Mouse (Mus musculus) intestine, embryonic 15.5 days (tissue): Measurements from ENCODE around the gene Rab15. TPM values are rescaled to one million over a fixed set of nuclear protein-coding genes. Genes with fewer than 3 reads are reported as not detected.
A peak's percentile ranks its signal among the peaks of the same experiment; 100 is the strongest.
"Not testable (repeated sequence)": the region's sequence is repeated elsewhere in the genome, so short reads cannot be mapped to it uniquely, and the experiment has no call there.

Experiments
- ATAC-seq: fragments of 200-750 bp; cut with Nextera tagmentation; 2 replicates; pipeline ENCODE4 v1.8.0; 2017; ENCODE audit warnings: moderate TSS enrichment, moderate library complexity
- H3K27ac ChIP-seq: fragments of 300-500 bp; sonication (generic); 2 replicates; pipeline ENCODE4 v1.5.1; 2015; ENCODE audit warnings: mild to moderate bottlenecking, inconsistent platforms
- H3K27me3 ChIP-seq: fragments of 300-500 bp; sonication (generic); replicated peaks from 2 replicates; pipeline ENCODE4 v1.6.1; 2015; ENCODE audit warnings: inconsistent platforms
- H3K36me3 ChIP-seq: fragments of 300-500 bp; sonication (generic); 2 replicates; pipeline ENCODE4 v1.6.1; 2015; ENCODE audit warnings: inconsistent platforms
- H3K4me1 ChIP-seq: fragments of 300-500 bp; sonication (generic); replicated peaks from 2 replicates; pipeline ENCODE4 v1.6.1; 2015; ENCODE audit warnings: inconsistent platforms
- H3K4me2 ChIP-seq: fragments of 300-500 bp; sonication (generic); replicated peaks from 2 replicates; pipeline ENCODE4 v1.6.1; 2015; ENCODE audit warnings: mild to moderate bottlenecking, inconsistent platforms
- H3K4me3 ChIP-seq: fragments of 300-500 bp; sonication (generic); replicated peaks from 2 replicates; pipeline ENCODE4 v1.5.1; 2015; ENCODE audit warnings: inconsistent platforms
- H3K9ac ChIP-seq: fragments of 300-500 bp; sonication (generic); 2 replicates; pipeline ENCODE4 v1.6.1; 2015; ENCODE audit warnings: inconsistent platforms
- H3K9me3 ChIP-seq: fragments of 300-500 bp; sonication (generic); 2 replicates; pipeline ENCODE4 v1.6.1; 2016; ENCODE audit warnings: inconsistent platforms
- WGBS: fragments of 180-500 bp; shearing (Covaris S2); methylation state at CpG from one replicate; pipeline ENCODE4 v1.1.7; 2015; 5-methylcytosine and 5-hydroxymethylcytosine counted together
- polyA plus RNA-seq: library from polyadenylated mRNA; unstranded; fragments of >200 nt; fragmentation: Nextera tagmentation; extraction: Ambion mirVana; gene quantifications from 2 replicates; pipeline ENCODE4 v1.2.1, GENCODE M21; 2015

Gene Rab15
- polyA plus RNA-seq, 1 experiment from 2014 or later: 20.8 TPM

DNA sequence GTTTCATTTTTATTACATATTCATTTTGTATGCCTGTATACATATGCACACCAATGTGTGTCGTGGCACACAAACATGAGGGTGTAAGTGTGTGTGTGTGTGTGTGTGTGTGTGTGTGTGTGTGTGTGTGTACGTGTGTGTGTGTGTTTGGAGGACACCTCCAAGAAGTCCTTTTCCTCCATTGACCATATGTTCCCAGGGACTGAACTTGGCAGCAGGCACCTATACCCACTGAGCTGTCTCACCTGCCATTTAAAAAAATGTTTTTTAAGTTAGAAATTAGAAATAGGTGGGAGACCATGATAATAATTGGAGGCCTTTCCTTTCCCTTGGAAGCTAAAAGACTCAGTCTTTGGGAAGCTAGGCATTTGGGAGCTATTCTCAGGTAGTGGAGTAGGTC is 8.6 kb downstream of the Rab15 start:
- no peak for ATAC-seq
- WGBS: 81% methylated on average over 2 of the region's 2 CpGs

DNA sequence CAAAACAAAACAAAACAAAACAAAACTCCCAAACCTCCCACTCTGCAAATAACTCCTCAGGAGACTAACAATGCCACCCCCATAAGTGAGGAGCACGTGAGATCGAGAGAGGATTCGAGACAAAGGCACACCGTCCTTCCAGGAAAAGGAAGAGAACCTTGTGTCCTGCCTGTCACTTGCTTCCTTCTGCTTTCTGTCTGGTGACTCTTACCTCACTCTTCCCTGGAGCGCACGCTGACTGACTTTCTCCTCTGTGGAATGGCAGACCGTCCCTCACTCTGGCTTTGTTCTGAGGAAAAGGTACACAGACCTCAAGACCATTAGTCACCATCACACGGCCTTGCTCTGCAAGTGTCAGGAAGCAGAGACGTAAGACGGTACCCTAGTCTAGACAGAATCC is 9.2 kb downstream of the Rab15 start:
- WGBS: 57% methylated on average over 10 of the region's 10 CpGs
- Histone ChIP-seq H3K4me3 (no peak overlapping the region), H3K4me2 (no peak overlapping the region), H3K9ac (no peak overlapping the region), H3K9me3 (no peaks in the 10 kb centered on the region), H3K27ac (no peak overlapping the region), H3K27me3 (no peaks in the 10 kb centered on the region), H3K4me1 (peaks cover 11% of the 10 kb centered on the region), H3K36me3 (no peaks in the 10 kb centered on the region)
- ATAC-seq: no peak

More for the DNA sequence above, 8.6 kb downstream of the Rab15 start:
- Histone ChIP-seq H3K27ac (no peak overlapping the region), H3K4me3 (no peak overlapping the region), H3K9ac (no peak overlapping the region), H3K36me3 (no peaks in the 10 kb centered on the region), H3K4me2 (no peak overlapping the region), H3K4me1 (peaks cover 14% of the 10 kb centered on the region), H3K9me3 (no peaks in the 10 kb centered on the region), H3K27me3 (no peaks in the 10 kb centered on the region)

DNA sequence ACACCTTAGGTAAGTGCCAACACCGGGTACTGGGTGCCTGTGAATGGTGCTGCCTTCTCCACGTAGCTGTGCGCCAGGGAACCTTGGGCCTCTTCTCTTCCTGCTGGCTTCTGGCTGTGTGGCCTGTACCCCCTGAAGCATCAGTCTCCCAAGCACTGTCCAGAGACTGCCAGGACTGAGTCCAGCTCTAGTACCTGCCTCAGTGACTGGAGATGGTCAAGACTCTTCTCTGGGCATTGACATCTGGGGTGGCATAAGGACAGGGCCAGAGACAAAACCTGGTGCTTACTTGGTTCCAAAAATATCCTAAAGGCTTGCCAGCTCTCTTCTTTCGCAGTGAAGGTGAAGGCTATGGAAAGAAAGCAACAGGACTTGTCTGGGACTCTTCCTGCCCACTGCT is 11.7 kb downstream of the Rab15 start:
- Histone ChIP-seq H3K4me3 (no peak overlapping the region), H3K27me3 (no peaks in the 10 kb centered on the region), H3K9ac (no peak overlapping the region), H3K36me3 (no peaks in the 10 kb centered on the region), H3K27ac (no peak overlapping the region), H3K9me3 (no peaks in the 10 kb centered on the region), H3K4me1 (no peaks in the 10 kb centered on the region), H3K4me2 (no peak overlapping the region)
- 89% methylated on average over 4 of the region's 4 CpGs for WGBS
- ATAC-seq: no peak

DNA sequence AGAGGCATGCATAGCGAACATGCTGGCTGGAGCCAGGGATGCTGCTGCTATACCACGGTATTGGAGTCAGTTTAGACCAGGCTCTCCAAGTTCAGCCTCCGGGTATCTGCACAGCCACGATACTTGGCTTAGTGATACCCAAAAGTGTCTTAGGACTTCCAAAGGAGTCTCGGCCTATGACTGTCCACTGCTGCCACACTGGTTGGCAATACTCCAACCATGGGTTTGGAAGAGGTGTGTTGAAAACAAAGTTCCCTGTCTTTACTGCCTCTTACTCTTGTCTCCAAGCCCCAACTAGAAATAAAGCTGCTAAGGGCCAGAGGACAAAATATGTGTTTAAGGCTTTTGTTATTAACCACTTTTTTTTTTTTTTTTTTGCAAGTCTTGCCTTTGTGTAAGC is 12.2 kb downstream of the Rab15 start:
- H3K9me3 ChIP-seq: no peaks in the 10 kb centered on the region
- H3K27ac ChIP-seq: no peak overlapping the region
- no peak overlapping the region for H3K4me2 ChIP-seq
- no peak overlapping the region for H3K4me3 ChIP-seq
- no peak overlapping the region for H3K9ac ChIP-seq
- WGBS: 90% methylated on average over 5 of the region's 5 CpGs
- no peaks in the 10 kb centered on the region for H3K36me3 ChIP-seq
- no peaks in the 10 kb centered on the region for H3K4me1 ChIP-seq
- ATAC-seq: no peak
- H3K27me3 ChIP-seq: no peaks in the 10 kb centered on the region

DNA sequence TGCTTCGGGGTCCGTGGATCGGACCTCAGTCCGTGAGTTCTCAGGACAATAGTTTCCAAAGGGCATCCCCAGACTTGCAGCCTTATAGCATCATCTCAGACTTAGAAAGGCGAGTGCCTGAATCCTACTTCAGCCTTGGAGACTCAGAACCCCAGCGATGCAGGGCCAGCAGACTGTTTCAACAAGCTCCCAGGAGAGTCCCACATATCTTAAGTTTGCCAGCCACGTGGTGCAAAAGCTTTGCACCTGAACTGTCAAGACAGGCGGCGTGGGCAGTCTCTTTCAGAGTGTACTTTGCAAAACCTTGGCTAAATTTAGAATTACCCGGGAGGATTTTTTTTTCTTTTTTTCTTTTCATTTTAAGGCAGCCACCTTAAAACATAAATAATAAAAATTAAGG is 14.9 kb downstream of the Rab15 start:
- H3K4me3 ChIP-seq: no peak overlapping the region
- no peaks in the 10 kb centered on the region for H3K4me1 ChIP-seq
- H3K4me2 ChIP-seq: no peak overlapping the region
- no peak for ATAC-seq
- H3K9me3 ChIP-seq: no peaks in the 10 kb centered on the region
- H3K9ac ChIP-seq: no peak overlapping the region
- H3K27me3 ChIP-seq: no peaks in the 10 kb centered on the region
- no peak overlapping the region for H3K27ac ChIP-seq
- no peaks in the 10 kb centered on the region for H3K36me3 ChIP-seq
- 86% methylated on average over 10 of the region's 10 CpGs for WGBS

DNA sequence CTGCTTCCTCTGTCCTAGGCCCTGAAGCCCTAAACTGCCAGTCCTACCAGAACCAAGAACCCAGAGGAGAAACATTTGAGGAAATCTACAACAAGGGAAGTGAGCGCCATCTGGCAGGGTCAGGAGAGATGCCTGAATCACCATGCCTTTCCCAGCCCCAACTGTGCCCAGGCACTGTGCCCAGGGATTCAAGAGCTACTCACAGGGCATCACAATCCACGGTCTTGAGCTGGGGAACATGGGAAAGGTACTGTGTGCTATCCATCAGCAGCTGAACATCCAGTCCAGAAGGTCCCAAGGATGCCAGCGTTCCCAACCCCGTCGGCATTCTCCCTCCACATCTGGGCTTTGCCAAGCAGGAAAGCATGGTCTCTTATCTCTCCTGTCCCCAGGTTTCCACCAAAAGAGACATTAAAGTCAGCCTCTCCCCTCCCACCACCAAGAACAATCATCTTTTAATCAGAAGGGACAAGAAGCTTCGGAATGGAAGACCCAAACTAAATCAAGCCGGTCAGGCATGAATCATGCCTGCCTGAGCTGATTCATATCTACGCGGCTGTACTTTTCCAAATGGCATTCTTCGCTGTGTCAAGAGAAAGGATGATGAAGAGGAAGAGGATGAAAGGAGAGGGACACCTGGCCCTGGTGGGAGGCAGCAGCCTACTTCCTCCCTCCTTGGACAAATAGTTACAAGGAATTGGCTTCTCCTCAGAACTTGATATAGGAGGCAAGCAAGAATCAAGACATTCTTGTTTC is 17.5 kb downstream of the Rab15 start:
- Histone ChIP-seq H3K4me1 (no peaks in the 10 kb centered on the region), H3K9me3 (no peaks in the 10 kb centered on the region), H3K27ac (no peak overlapping the region), H3K4me2 (no peak overlapping the region), H3K36me3 (no peaks in the 10 kb centered on the region), H3K27me3 (no peaks in the 10 kb centered on the region), H3K4me3 (no peak overlapping the region), H3K9ac (no peak overlapping the region)
- 85% methylated on average over 10 of the region's 10 CpGs for WGBS
- ATAC-seq: no peak

DNA sequence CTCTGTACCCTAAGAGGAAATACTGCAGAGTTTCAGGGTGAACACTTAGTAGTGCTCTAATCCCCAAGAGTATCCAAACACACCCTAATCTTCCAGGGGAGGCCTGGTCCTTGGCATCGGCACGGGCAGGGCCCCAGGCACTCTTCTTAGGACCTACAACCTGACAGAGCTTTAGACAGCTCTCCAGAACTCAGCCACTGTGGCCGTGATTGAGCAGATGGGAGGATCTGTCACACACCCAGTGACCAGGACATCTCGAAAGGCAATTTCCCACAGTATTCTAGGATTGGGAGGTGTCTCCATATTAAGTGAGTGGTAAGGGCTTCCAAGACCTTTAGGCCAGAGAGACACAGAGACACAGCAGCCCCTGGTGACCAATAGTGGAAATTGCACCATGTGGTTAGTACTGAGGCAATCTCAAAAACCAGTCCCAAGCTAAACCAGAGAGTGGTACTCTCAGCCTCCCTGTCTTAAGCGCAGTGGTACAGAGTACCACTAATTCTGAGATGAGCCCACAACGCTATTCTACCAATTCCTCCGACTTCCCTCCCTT is 18.9 kb downstream of the Rab15 start:
- H3K4me3 ChIP-seq: no peak overlapping the region
- H3K9ac ChIP-seq: no peak overlapping the region
- H3K27me3 ChIP-seq: no peaks in the 10 kb centered on the region
- H3K4me1 ChIP-seq: no peaks in the 10 kb centered on the region
- 49% methylated on average over 7 of the region's 7 CpGs for WGBS
- ATAC-seq: peak; percentile 43; the same call in 1 of the 2 replicates
- no peaks in the 10 kb centered on the region for H3K9me3 ChIP-seq
- H3K36me3 ChIP-seq: no peaks in the 10 kb centered on the region
- H3K4me2 ChIP-seq: no peak overlapping the region
- no peak overlapping the region for H3K27ac ChIP-seq

DNA sequence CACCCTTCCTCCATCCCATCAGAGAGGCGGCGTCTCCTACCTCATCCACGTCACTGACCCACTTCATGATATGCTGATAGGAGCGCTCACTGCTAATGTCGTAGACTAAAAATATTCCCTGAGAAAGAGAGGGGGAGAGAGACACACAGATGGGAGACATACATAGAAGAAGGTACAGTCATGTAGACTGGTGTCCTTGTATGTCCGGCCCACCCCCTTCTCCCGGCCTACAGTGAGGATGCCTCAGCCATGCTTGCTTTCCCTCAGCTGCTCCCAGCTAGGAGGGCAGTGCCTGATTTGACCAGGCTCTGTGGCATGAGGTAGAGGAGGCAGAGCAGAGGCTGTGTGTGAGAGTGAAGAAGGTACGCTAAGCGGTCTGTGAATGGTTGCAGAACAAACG is 19.7 kb downstream of the Rab15 start:
- no peak overlapping the region for H3K27ac ChIP-seq
- no peaks in the 10 kb centered on the region for H3K9me3 ChIP-seq
- no peak overlapping the region for H3K9ac ChIP-seq
- H3K4me2 ChIP-seq: no peak overlapping the region
- ATAC-seq: no peak
- H3K4me3 ChIP-seq: no peak overlapping the region
- H3K36me3 ChIP-seq: no peaks in the 10 kb centered on the region
- no peaks in the 10 kb centered on the region for H3K4me1 ChIP-seq
- no peaks in the 10 kb centered on the region for H3K27me3 ChIP-seq
- WGBS: 90% methylated on average over 10 of the region's 10 CpGs

DNA sequence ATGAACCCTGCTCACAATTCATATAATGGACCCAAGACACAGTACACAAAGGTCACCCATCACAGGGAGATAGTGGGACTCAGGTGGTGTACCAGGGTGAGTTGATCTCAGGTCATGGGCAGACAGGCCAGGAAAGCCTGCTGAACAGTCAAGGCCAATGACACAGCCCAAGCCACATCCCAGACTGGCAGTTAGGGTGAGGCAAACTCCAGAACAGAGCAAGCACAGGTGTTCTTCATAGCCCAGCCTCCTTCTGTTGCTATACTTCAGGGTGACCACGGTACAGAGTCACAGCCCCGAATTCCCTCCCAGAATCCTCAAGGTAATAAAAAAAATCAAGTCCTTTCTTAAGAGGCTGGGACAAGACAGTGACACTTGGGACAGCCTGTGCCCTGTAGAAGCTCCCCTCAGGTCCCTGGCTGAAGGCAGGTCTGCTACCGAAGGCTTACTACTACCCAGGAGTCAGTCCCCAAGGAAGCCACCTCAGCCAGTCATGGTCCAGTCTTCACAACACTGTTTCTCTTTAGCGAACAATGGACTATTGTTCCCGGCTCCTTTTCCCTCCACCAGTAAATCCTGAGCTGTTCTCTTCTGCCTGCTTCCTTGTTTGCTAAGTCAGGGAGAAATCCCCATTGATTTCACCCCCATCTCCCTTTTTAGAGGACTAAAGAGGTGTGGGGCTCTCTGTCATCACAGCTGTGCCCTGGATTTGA is 24.5 kb downstream of the Rab15 start:
- Histone ChIP-seq H3K4me3 (no peak overlapping the region), H3K4me1 (peaks cover 2% of the 10 kb centered on the region; the same call in 1 of the 2 replicates), H3K9me3 (no peaks in the 10 kb centered on the region), H3K36me3 (no peaks in the 10 kb centered on the region), H3K27me3 (no peaks in the 10 kb centered on the region), H3K9ac (no peak overlapping the region), H3K27ac (peak overlapping the region; percentile 6; the same call in 1 of the 2 replicates), H3K4me2 (no peak overlapping the region)
- peak; percentile 53 for ATAC-seq
- WGBS: 64% methylated on average over 5 of the region's 5 CpGs

DNA sequence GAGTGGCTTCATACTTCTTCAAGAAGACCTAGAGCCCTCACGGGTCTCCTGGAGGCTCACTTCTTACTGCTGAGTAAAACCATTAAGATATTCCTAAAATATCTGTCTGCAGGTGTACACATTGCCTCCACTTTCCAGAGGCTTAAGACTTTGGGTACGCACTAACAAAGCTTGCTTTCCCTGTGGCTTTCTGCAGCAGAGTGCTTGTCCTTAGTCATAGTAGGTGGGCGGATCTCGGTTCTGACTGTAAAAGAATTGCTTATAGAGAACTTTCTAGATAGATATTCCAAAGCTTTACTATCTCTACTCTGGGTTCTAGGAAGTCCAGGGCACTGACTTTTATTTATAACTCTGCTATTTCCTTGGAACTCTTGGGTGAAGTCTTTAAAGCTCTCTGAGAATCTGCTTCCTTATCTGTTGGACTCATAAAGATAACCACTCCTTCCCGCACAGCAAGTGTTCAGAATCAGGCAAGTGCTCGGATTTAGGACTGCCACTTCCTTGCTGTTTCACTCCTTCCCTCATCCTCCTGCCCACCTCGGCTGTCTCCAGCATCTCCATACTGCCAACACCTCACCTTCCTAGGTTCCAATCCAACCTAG is 25.7 kb downstream of the Rab15 start:
- H3K36me3 ChIP-seq: no peaks in the 10 kb centered on the region
- peak; percentile 16; the same call in 1 of the 2 replicates for ATAC-seq
- no peak overlapping the region for H3K9ac ChIP-seq
- 65% methylated on average over 7 of the region's 7 CpGs for WGBS
- H3K4me2 ChIP-seq: no peak overlapping the region
- H3K27ac ChIP-seq: peak overlapping the region; percentile 9; the same call in 1 of the 2 replicates
- no peaks in the 10 kb centered on the region for H3K9me3 ChIP-seq
- H3K27me3 ChIP-seq: no peaks in the 10 kb centered on the region
- H3K4me3 ChIP-seq: no peak overlapping the region
- H3K4me1 ChIP-seq: peaks cover 2% of the 10 kb centered on the region; the same call in 1 of the 2 replicates

DNA sequence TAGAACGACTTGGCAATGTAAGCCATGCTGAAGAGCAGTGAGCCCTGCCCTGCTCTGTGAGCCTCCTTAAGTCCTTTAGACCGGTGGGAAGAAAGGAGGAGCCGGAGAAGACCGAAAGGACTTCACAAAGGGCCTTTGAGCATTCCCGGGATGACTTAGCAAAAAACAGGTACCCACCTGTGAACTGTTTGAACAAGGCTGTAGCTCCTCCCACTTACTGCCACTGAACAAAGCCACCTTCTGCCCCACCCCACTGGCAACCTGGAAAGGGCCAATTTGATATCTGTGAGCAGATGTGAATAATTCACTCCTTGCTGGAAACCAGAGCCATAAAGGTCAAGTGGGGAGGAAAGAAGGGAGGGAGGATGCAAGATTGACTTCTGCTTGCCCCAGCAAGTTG is 27.4 kb downstream of the Rab15 start, which contains the start of gene Gpx2:
Gpx2 (minus strand) TSS at position 205 of the 400 bp plus-strand sequence.
- peak within 1 kb of the TSS; percentile 45 for H3K4me2 ChIP-seq
- H3K36me3 ChIP-seq: no peaks in the 10 kb centered on the region
- peaks cover 6% of the 10 kb centered on the region; the same call in 1 of the 2 replicates for H3K4me1 ChIP-seq
- H3K4me3 ChIP-seq: peak within 1 kb of the TSS; percentile 20; the same call in 1 of the 2 replicates
- 0 out of 2 replicates have a peak within 1 kb of the TSS, but pooled peaks have one; percentile 9 for H3K27ac ChIP-seq
- no peaks in the 10 kb centered on the region for H3K9me3 ChIP-seq
- ATAC-seq: peak; percentile 75
- no peaks in the 10 kb centered on the region for H3K27me3 ChIP-seq
- H3K9ac ChIP-seq: no peak within 1 kb of the TSS
- WGBS: 60% methylated on average over 5 of the region's 5 CpGs

DNA sequence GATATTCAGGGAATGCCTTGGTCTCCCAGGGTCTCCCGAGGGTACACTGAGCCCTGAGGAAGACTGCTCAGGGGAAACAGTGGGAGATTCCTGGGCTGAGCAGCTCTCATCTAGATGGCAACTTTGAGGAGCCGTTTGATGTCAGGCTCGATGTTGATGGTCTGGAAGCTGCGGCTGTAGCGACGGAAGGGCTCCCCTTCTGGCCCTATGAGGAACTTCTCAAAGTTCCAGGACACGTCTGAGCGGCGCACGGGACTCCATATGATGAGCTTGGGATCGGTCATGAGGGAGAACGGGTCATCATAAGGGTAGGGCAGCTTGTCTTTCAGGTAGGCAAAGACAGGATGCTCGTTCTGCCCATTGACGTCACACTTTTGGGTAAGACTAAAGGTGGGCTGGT is 30.2 kb downstream of the Rab15 start:
- not testable (repeated sequence) for H3K4me1 ChIP-seq, H3K4me2 ChIP-seq, H3K9me3 ChIP-seq, H3K27ac ChIP-seq, H3K36me3 ChIP-seq, H3K9ac ChIP-seq, H3K4me3 ChIP-seq, ATAC-seq, H3K27me3 ChIP-seq
- WGBS: 62% methylated on average over 14 of the region's 14 CpGs
